Mouse (Mus musculus): Measurements from ENCODE around the gene Zfp109. TPM values are rescaled to one million over a fixed set of nuclear protein-coding genes. Genes with fewer than 3 reads are reported as not detected.
"Not testable (repeated sequence)": the region's sequence is repeated elsewhere in the genome, so short reads cannot be mapped to it uniquely, and the experiment has no call there.

Zfp109 gene
- total RNA-seq (2021), result 1 to 10 TPM; 1.9 to 2.5 TPM
- long read RNA-seq, experiment 1, result 0 reads
- long read RNA-seq, experiment 2, result 0 reads

GRCm38 (mm10) chr7:24237040-24237791, at the start of gene Zfp109:
Zfp109 (minus strand) TSS chr7:24237560.
- peak; percentile 12 to 38 for DNase-seq

DNA sequence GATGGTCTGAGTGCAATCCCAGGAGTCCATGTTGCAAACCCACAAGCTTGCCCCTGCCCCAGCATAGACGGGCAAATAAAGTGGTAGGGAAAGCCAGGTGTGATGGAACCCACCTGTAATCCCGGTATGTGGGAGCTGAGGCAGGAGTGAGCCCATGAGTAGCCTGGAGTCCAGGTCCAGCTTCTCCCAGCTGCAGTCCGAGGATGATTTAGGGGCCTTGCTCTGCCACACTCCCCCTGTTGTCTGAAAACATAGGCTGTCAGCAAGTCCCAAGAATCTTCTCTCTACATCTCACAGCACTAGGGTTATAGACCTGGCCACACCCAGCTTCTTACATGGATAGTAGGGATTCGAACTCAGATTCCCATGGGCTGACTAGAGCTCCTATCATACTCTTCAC, 49.6 kb upstream of the Zfp109 start:
- intact Hi-C loops (cut with DNase I), result no loop called here
- no peak for DNase-seq

More at GRCm38 (mm10) chr7:24237040-24237791, at the start of gene Zfp109:
- intact Hi-C loops (cut with DNase I), result no loop called here

GRCm38 (mm10) chr7:24286090-24286489, 48.7 kb upstream of the Zfp109 start:
- no peak for DNase-seq

DNA sequence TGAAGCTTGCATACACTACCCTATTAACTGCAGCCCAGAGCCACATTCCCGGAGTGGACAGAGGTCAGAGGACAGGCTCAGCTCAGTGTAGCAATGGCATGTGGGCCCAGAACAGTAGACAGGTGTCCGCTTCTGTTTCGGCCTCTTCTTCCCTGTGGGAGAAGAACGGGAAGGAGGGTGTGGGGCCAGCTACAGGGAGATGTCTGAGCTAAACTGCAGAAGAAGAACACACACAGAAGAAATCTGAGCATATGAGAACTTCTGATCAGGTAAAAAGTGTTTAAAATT, 43.4 kb upstream of the Zfp109 start:
- no peak for DNase-seq
- intact Hi-C loops (cut with DNase I), result no loop called here

More at GRCm38 (mm10) chr7:24286090-24286489, 48.7 kb upstream of the Zfp109 start:
- intact Hi-C loops (cut with DNase I), result no loop called here

- DNase-seq, result no peak
- intact Hi-C loops (cut with DNase I), result no loop called here
These were observed 42.9 kb upstream of the Zfp109 start for GRCm38 (mm10) chr7:24280031-24280857.

- DNase-seq; intact Hi-C loops (cut with DNase I): not testable (repeated sequence)
These were observed 41.4 kb upstream of the Zfp109 start for GRCm38 (mm10) chr7:24278771-24279170.

GRCm38 (mm10) chr7:24274456-24274855, 37.1 kb upstream of the Zfp109 start:
- intact Hi-C loops (cut with DNase I), result no loop called here
- no peak for DNase-seq

DNA sequence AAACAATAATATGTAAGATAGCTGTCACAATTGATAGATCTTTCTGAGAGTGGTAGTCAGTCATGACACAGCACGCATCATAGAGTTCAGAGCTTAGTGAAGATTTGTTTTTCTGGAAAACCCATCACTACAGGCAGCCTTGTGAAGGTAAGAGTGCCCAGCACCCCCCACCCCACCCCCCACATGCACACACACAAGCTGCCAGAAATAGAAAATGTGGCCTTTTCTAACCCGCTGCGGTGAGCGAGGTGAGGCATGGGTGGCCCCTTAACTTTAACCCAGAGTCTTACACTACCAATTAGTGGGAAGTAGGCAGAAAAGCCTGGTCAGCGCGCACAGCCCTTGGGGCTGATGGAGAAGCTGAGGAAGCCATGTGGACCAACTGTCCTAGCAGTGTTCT, 33.8 kb upstream of the Zfp109 start:
- no peak for DNase-seq
- intact Hi-C loops (cut with DNase I), result no loop called here

GRCm38 (mm10) chr7:24270288-24270672, 32.9 kb upstream of the Zfp109 start, which contains the start of gene Zfp93:
Zfp93 (plus strand) TSS chr7:24270420.
- peak; percentile 54 to 69 for DNase-seq
- intact Hi-C loops (cut with DNase I), result no loop called here

DNA sequence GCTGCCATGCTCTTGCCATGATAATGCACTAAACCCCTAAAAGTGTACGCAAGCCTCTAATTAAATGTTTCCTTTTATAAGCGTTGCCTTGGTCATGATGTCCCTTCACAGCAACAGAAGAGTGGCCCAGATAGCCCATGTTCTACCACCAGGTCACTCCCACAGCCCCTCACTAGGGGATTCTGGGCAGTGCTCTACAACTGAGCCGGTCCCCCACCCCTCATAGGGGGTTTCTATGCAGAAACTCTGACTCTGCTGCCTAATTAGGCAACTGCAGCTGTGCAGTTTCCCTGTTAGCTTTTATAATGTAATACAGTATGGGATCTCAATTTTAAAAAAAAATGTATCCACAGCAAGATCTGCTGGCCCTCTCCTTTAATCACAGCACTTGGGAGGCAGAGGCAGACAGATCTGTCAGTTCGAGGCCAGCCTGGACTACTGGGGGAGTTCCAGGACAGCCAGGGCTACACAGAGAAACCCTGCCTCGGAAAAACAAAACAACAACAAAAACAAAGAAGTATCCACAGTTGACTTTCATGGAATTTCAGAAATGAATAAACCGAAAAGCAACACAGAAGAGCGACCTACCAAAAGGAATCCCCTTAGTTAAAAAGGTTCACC, 32.4 kb upstream of the Zfp109 start:
- DNase-seq, result no peak
- intact Hi-C loops (cut with DNase I), result no loop called here

- intact Hi-C loops (cut with DNase I), result no loop called here
- DNase-seq, result no peak
These were observed 31.9 kb upstream of the Zfp109 start for GRCm38 (mm10) chr7:24269256-24269655.

DNA sequence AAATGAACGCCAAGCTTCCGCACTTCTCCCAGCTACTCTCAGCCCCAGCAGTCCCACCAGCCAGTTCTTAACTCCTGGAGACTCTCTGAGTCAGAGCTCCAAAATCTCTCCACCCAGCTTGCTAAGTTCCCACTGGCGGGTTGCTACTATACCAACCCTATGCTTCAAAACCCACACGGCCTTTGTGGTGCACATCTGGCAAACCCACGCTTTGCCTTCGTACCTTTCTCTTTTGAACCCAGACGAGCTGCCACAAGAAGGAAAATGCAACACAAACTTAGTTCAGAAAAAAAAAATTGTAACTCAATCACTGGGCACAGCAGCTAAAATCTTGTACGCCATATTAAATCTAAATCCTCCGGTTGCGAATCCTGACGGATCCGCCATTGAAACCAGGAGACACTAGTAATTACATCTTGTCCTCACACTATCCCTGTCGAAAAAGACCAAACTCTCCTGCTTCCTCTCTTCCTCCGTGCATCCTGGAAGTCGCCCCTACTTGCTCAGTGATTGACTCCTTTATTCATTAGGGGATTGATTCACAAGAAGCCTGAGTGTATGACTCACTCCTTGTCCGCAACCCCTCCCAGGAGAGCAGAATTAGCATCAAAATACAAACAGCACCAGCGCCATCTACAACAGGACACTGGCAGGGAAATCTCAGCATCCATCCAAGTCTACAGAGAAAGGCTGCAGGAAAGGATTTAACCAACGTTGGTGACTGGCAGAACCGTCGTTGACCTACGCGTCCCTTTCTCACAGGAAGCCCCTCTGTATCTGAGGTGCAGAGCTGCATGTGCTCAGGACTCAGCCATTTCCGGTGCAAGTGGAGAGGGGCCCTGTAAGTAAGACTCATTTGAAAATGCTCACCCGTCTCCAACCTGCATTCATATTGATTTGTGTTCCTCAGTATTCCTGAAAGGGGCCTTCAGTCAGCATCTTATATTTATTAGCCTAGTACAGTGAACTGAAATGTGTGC, 31.1 kb upstream of the Zfp109 start:
- intact Hi-C loops (cut with DNase I), result no loop called here
- DNase-seq, result no peak

DNA sequence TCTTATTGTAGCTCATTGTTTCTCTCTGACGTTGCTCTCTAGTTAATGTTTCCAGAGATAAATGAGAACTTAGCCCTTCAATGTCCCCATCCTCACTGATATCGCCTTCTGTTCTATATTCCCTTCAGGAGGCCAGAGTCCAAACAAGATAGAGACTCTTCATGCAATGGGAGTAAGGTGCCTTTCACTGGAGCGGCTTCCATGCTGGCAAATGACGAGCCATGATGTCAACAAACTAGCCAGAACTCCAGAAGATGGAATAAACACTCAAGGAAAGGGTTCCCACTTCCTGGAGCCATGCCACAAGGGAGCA, 22.6 kb upstream of the Zfp109 start:
- DNase-seq, result no peak
- intact Hi-C loops (cut with DNase I), result loop anchor here (5.0 kb wide), 2 partner anchors 53 to 128 kb away; partner anchors contain the start of gene Zfp235

DNA sequence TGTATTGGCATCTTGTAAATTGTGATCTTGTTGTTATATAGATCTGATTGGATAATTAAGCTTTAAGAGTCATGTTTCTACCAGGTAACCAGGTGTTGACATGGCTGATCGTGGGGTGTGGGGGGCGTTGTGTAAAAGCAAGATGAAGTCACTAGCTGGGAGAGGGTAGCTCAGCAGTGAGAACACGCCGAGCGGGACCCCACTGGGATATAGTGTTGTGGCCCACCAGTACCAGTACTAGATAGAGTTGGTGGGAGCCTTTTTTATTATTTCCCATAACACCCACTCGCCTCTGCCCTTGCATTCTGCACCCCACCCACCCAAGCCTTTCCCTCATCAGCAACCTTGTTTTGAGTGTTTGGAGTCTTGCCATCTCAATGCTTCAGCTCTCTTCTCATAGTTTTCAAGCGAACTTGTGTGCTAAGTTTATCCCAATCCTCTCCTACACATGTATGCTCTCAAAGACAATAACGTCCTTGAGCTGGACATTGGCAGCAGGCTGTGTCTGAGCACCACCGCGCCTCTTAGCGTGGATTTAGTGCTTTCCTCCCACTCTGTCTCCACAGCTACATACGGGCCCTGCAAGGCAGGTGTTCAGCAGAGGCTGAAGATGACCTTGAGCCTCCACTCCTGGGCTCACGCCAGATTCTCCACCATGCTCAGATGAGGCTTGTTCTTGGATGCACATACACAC, 22.1 kb upstream of the Zfp109 start:
- DNase-seq, result no peak
- intact Hi-C loops (cut with DNase I), result loop anchor here (5.0 kb wide), 2 partner anchors 52 to 127 kb away; partner anchors contain the start of gene Zfp235

DNA sequence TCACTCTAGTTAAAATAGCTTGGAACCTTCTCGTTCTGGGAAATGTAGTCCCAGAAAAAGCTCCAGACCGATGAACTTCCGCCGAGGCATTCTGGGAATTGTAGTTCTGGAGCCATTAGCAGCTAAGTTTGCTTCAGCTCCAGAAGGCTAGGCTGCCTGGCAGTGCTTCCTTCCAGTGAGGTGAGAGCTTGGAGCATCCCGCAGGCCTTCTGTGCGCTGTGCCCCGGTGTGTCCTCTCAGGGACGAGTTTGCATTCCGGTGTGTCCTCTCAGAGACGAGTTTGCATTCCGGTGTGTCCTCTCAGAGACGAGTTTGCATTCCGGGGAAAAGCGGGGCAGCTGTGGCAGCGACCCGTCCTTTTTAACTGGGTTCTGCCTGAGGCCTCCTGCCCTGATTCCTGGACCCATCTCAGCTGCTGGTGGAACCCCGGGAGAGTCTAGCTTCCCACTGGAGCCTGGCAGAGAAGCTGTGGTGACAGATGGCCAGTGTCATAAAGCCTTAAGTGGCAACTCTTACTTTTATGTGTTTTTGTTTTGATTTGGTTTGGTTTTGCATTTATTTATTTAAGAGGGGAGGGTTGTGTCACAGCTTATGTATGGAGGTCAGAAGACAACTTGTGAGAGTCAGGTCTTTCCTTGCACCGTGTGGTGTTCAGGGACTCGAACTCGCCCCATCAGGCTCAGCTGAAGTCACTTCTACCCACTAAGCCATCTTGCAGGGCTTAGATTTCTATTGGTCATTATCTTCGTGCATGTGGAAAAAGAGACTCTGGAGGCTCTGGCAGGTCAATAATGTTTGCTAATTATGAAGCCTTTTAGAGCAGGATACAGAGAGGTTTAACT, 17.5 kb upstream of the Zfp109 start, which contains the start of gene Zfp108:
Zfp108 (plus strand) TSS at position 162 of the 842 bp plus-strand sequence.
- DNase-seq, result peak; percentile 59 to 62
- intact Hi-C loops (cut with DNase I), result loop anchor here (5.0 kb wide), 4 partner anchors 48 to 143 kb away; partner anchors contain the start of genes Zfp112, Zfp235 and Zfp94

DNA sequence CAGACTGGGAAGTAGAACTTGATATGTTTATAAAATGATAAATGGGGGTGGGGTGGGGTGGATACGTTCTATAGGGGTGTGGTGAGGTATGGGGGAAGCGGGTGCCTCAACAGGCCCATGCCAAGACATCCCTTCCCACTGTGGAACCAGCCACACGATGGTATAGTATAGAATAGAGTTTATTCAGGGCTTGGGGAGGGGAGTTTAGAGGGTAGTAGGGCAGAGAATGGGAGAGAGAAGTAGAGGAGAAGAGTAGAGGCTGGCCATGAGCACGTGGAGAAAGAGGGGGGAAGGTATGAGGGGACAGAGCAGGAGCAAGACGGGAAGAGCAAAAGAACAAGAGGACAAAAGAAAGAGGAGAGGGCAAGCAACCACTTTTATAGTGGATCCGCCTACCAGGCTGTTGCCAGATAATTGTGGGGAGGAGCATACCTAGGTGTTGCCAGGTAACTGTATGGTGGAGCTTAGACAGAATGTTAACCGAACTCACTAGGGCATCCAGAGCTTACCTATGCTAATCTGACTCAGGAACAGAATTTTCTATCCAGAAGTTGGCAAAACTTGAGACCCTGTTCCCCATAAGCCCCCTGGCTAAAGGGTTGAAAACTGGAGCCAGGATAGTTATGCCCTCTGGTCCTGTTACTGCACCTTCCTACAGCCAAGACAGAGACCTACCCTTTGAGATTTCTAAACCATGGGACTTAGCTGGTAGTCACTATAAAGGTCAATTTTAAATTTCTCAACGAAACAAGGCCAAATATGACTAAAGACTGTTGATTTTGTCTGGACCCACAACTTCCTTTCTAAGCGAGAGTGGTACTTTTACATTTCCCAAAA, 16.6 kb upstream of the Zfp109 start:
- intact Hi-C loops (cut with DNase I), result loop anchor here (5.0 kb wide), 2 partner anchors 63 to 142 kb away; partner anchors contain the start of genes Zfp112 and Zfp94
- no peak for DNase-seq

DNA sequence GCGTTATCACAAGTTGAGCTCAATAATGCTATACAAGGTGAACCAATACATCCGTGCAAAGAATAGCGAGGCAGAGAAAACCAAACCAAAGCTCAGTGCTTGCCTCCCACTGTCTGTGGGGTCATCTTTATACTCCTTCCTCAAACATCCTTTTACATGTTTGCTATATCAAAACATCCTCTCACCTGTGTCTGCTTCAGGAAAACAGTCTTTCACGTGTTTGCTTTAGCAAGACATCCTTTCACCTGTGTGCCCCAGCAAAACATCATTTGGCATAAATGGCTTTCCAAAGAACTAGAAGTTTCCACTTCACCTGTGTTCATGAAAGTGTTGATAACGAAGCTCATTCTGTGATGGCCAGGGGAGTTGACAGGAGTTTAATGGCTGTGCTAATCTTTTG, 26.0 kb downstream of the Zfp109 start, which contains the start of gene Zfp111:
Zfp111 (minus strand) TSS at position 101 of the 400 bp plus-strand sequence.
- intact Hi-C loops (cut with DNase I), result no loop called here

More for the DNA sequence above, 26.0 kb downstream of the Zfp109 start, which contains the start of gene Zfp111:
- no peak for DNase-seq

Measured in gastrocnemius, postnatal 36 days (tissue).